Mouse (Mus musculus): ENCODE measurements around the gene Fgl2. TPM values are rescaled to one million over a fixed set of nuclear protein-coding genes. Genes with fewer than 3 reads are reported as not detected.
A peak's percentile ranks its signal among the peaks of the same experiment; 100 is the strongest.
"Not testable (repeated sequence)": the region's sequence is repeated elsewhere in the genome, so short reads cannot be mapped to it uniquely, and the experiment has no call there.

Gene Fgl2
- 1.4 and 1.6 TPM in 2 replicates for polyA plus RNA-seq (2015; fragmentation: Nextera tagmentation; extraction: Ambion mirVana)

- Histone ChIP-seq H3K27me3 (peaks cover 24% of the 10 kb centered on the region), H3K36me3 (no peaks in the 10 kb centered on the region), H3K4me2 (peak within 1 kb of the TSS; percentile 89), H3K9me3 (no peaks in the 10 kb centered on the region), H3K27ac (no peak within 1 kb of the TSS), H3K9ac (peak within 1 kb of the TSS; percentile 71), H3K4me3 (peak within 1 kb of the TSS; percentile 49), H3K4me1 (peaks cover 10% of the 10 kb centered on the region)
- peak; percentile 52 for ATAC-seq (ENCODE audit: insufficient number of reproducible peaks, insufficient read depth, low FRiP score, low TSS enrichment, low read depth)
- WGBS = 4% methylated on average over 31 of the region's 31 CpGs
These were observed at the start of gene Fgl2 for GRCm38 (mm10) chr5:21372493-21373179. Fgl2 (plus strand) TSS chr5:21372642.

GRCm38 (mm10) chr5:21326494-21326893 lies 45.9 kb upstream of the Fgl2 start:
- WGBS = 39% methylated on average over 1 of the region's 1 CpGs

GRCm38 (mm10) chr5:21328560-21328959 lies 43.9 kb upstream of the Fgl2 start:
- no peaks in the 10 kb centered on the region for H3K27me3 ChIP-seq
- no peak overlapping the region for H3K4me2 ChIP-seq
- H3K9me3 ChIP-seq = no peaks in the 10 kb centered on the region
- peaks cover 12% of the 10 kb centered on the region for H3K4me1 ChIP-seq
- ATAC-seq (ENCODE audit: insufficient number of reproducible peaks, insufficient read depth, low FRiP score, low TSS enrichment, low read depth) = no peak
- 76% methylated on average over 1 of the region's 1 CpGs for WGBS
- H3K4me3 ChIP-seq = no peak overlapping the region
- no peaks in the 10 kb centered on the region for H3K36me3 ChIP-seq
- no peak overlapping the region for H3K27ac ChIP-seq
- H3K9ac ChIP-seq = no peak overlapping the region

More at GRCm38 (mm10) chr5:21326494-21326893, 45.9 kb upstream of the Fgl2 start:
- peaks cover 12% of the 10 kb centered on the region for H3K4me1 ChIP-seq
- H3K27ac ChIP-seq = no peak overlapping the region
- ATAC-seq (ENCODE audit: insufficient number of reproducible peaks, insufficient read depth, low FRiP score, low TSS enrichment, low read depth) = no peak
- no peak overlapping the region for H3K4me3 ChIP-seq
- no peak overlapping the region for H3K9ac ChIP-seq
- no peaks in the 10 kb centered on the region for H3K9me3 ChIP-seq
- no peaks in the 10 kb centered on the region for H3K36me3 ChIP-seq
- H3K27me3 ChIP-seq = no peaks in the 10 kb centered on the region
- no peak overlapping the region for H3K4me2 ChIP-seq

DNA sequence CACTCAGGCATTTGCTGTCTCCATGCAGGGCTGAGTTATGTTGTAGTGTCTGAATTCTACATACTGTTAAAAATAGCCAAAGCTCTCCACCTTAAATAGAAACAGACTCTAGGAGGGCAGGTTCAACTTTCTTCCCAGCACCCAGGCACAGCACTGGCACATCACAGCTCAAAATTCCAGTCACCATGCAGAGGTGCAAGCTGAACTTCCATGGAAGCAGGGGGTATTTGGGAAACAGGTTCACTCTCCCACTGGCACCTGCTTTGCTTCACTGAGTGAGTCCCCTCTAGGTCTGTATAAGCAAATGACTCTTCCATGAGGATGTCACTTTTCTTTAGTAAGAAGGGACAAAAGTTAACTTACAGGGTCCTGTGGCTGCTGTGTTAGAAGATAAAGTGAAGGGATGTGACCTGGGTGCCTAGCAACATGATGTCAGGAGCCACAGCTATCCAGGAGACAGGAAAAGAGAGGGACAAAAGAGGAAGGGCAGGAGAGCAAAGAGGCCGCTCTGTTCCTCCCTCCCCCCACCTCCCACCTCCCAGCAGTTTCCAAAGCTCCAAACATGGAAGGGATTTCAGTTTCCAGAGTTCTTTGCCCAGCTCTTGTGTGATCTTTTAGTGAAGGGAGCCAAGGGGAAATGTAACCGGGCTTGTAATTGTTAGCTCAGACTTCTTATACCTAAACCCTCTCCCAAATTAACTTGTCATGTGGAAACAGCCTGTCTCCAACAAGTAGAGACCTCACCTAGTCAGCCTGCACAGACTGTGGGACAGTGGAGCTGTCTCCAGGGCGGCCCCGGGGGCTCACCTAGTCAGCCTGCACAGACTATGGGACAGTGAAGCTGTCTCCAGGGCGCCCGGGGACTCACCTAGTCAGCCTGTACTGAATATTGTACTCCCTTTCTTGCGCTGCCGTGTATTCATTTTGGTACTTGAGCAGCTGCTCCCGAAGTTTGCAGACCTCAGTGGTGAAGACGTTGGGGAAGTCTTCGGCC lies 42.5 kb upstream of the Fgl2 start:
- no peak overlapping the region for H3K9ac ChIP-seq
- no peak overlapping the region for H3K4me2 ChIP-seq
- H3K27me3 ChIP-seq = no peaks in the 10 kb centered on the region
- H3K36me3 ChIP-seq = no peaks in the 10 kb centered on the region
- H3K27ac ChIP-seq = no peak overlapping the region
- H3K4me1 ChIP-seq = peaks cover 12% of the 10 kb centered on the region
- no peaks in the 10 kb centered on the region for H3K9me3 ChIP-seq
- H3K4me3 ChIP-seq = no peak overlapping the region
- no peak for ATAC-seq (ENCODE audit: insufficient number of reproducible peaks, insufficient read depth, low FRiP score, low TSS enrichment, low read depth)
- 44% methylated on average over 11 of the region's 11 CpGs for WGBS

- no peaks in the 10 kb centered on the region for H3K27me3 ChIP-seq
- 73% methylated on average over 5 of the region's 5 CpGs for WGBS
- no peak for ATAC-seq (ENCODE audit: insufficient number of reproducible peaks, insufficient read depth, low FRiP score, low TSS enrichment, low read depth)
These were observed 40.8 kb upstream of the Fgl2 start for GRCm38 (mm10) chr5:21331656-21332055.

DNA sequence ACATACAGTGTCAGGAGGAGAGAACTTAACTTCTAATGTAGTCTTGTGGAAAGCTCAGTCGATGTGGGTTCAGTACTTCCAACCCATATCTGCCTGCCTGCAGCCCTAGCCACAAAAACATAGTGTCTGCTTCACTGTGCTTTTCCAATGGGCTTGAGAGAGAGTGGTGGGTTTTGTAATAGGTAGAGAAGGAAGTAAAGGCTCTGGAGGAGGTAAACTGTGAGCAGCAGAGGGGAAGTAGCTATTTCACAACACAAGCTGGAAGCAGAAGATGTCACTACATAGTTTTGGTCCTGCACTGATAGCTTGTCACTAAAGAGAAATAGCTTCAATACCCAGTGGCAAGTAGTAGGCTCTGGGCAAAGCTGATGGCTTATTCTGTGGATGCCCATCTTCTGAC lies 40.3 kb upstream of the Fgl2 start:
- Histone ChIP-seq H3K27me3 (no peaks in the 10 kb centered on the region), H3K4me3 (no peak overlapping the region), H3K27ac (no peak overlapping the region), H3K4me1 (peaks cover 12% of the 10 kb centered on the region), H3K9me3 (no peaks in the 10 kb centered on the region), H3K4me2 (no peak overlapping the region), H3K9ac (no peak overlapping the region), H3K36me3 (no peaks in the 10 kb centered on the region)
- WGBS = 82% methylated on average over 1 of the region's 1 CpGs
- no peak for ATAC-seq (ENCODE audit: insufficient number of reproducible peaks, insufficient read depth, low FRiP score, low TSS enrichment, low read depth)

More at GRCm38 (mm10) chr5:21331656-21332055, 40.8 kb upstream of the Fgl2 start:
- no peaks in the 10 kb centered on the region for H3K36me3 ChIP-seq
- no peaks in the 10 kb centered on the region for H3K9me3 ChIP-seq
- H3K4me1 ChIP-seq = peaks cover 12% of the 10 kb centered on the region
- no peak overlapping the region for H3K9ac ChIP-seq
- H3K4me2 ChIP-seq = no peak overlapping the region
- no peak overlapping the region for H3K4me3 ChIP-seq
- no peak overlapping the region for H3K27ac ChIP-seq

GRCm38 (mm10) chr5:21342265-21342664 lies 30.2 kb upstream of the Fgl2 start:
- H3K9me3 ChIP-seq; H3K4me2 ChIP-seq; H3K27ac ChIP-seq; H3K27me3 ChIP-seq; ATAC-seq (ENCODE audit: insufficient number of reproducible peaks, insufficient read depth, low FRiP score, low TSS enrichment, low read depth); H3K4me3 ChIP-seq; H3K36me3 ChIP-seq; H3K4me1 ChIP-seq; H3K9ac ChIP-seq: not testable (repeated sequence)

DNA sequence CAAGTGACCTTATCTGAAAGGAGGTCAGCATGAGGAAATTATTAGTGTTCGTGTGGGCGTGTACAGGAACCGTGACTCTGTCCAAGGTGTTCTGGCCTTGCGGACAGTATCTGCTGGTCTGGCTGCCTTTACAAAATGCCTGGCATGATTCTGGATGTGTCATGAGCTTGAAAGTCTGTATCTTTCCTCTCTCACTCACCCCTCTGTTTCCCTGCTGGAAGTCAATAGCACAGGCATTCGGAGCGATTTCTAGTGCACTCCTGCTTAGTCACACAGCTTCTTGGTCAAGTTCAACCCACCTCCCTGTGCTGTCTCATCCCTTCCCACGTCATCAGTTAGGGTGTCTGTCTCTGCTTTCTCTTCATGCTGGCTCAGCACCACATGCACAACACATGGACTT lies 24.1 kb upstream of the Fgl2 start:
- Histone ChIP-seq H3K9me3 (no peaks in the 10 kb centered on the region), H3K36me3 (no peaks in the 10 kb centered on the region), H3K4me3 (no peak overlapping the region), H3K27me3 (no peaks in the 10 kb centered on the region), H3K27ac (no peak overlapping the region), H3K9ac (no peak overlapping the region), H3K4me1 (no peaks in the 10 kb centered on the region), H3K4me2 (no peak overlapping the region)
- ATAC-seq (ENCODE audit: insufficient number of reproducible peaks, insufficient read depth, low FRiP score, low TSS enrichment, low read depth) = no peak
- WGBS = 72% methylated on average over 7 of the region's 7 CpGs

DNA sequence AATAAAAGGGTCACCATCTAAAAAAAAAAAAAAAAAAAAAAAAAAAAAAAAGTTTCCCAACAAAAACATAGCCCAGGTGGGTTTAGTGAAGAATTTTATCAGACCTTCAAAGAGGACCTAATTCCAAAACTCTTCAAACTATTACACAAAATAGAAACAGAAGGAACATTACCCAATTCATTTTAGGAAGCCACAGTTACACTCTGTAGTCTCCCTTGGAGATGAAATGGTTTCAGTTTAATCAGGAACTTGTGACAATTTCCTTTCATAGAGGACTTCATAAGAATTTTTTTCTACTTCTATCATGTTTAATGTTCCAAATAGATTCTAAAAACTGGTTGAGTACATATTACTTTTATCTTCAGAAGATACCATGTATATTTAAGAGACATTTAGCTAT lies 20.8 kb upstream of the Fgl2 start:
- H3K9ac ChIP-seq = no peak overlapping the region
- H3K4me3 ChIP-seq = no peak overlapping the region
- H3K27me3 ChIP-seq = no peaks in the 10 kb centered on the region
- H3K4me2 ChIP-seq = no peak overlapping the region
- no peak overlapping the region for H3K27ac ChIP-seq
- peaks cover 8% of the 10 kb centered on the region for H3K4me1 ChIP-seq
- H3K9me3 ChIP-seq = no peaks in the 10 kb centered on the region
- ATAC-seq (ENCODE audit: insufficient number of reproducible peaks, insufficient read depth, low FRiP score, low TSS enrichment, low read depth) = no peak
- H3K36me3 ChIP-seq = no peaks in the 10 kb centered on the region

DNA sequence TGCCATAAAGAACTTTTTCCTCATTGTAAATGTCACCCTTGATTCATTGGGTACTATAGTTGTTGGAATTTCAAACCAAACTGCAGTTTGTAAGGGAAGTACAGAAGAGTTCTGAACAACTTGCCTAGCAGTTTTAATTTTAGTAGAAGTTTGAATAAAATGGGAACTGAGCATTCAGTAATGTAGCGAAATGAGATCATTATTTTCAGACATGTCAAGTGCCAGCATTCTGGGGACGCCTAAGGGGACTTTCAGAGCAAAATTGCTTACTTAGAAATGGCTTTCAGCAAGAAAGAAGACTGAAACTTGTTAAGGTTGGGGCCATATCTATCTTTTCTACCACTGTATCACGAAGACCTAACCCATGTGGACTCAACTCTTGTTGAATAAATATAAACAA lies 13.8 kb upstream of the Fgl2 start:
- Histone ChIP-seq H3K36me3 (no peaks in the 10 kb centered on the region), H3K4me3 (no peak overlapping the region), H3K4me2 (no peak overlapping the region), H3K9ac (no peak overlapping the region), H3K9me3 (no peaks in the 10 kb centered on the region), H3K27ac (no peak overlapping the region), H3K27me3 (no peaks in the 10 kb centered on the region), H3K4me1 (peaks cover 8% of the 10 kb centered on the region)
- no peak for ATAC-seq (ENCODE audit: insufficient number of reproducible peaks, insufficient read depth, low FRiP score, low TSS enrichment, low read depth)
- WGBS = 84% methylated on average over 3 of the region's 3 CpGs

GRCm38 (mm10) chr5:21363343-21363742 lies 9.1 kb upstream of the Fgl2 start:
- H3K9me3 ChIP-seq = no peaks in the 10 kb centered on the region
- H3K4me2 ChIP-seq = no peak overlapping the region
- no peaks in the 10 kb centered on the region for H3K36me3 ChIP-seq
- ATAC-seq (ENCODE audit: insufficient number of reproducible peaks, insufficient read depth, low FRiP score, low TSS enrichment, low read depth) = no peak
- no peak overlapping the region for H3K4me3 ChIP-seq
- WGBS = 78% methylated on average over 3 of the region's 3 CpGs
- H3K27me3 ChIP-seq = no peaks in the 10 kb centered on the region
- H3K9ac ChIP-seq = no peak overlapping the region
- H3K27ac ChIP-seq = no peak overlapping the region
- peaks cover 6% of the 10 kb centered on the region for H3K4me1 ChIP-seq

Measured in embryonic facial prominence, embryonic 13.5 days (tissue).